Mouse (Mus musculus) cortical plate, adult 2 months (tissue): Measurements from ENCODE around the gene AC161166.1.

Source experiments
- CTCF ChIP-seq: fragments of 200-500 bp; IDR thresholded peaks from 2 replicates; pipeline ENCODE4 v1.5.1; 2011; ENCODE audit warnings: mild to moderate bottlenecking, control low read depth, low read length; ENCODE audit not compliant: insufficient read depth; ENCODE audit errors: extremely low read depth
- POLR2A ChIP-seq: fragments of 200-500 bp; IDR thresholded peaks from 2 replicates; pipeline ENCODE4 v1.6.1; 2011; ENCODE audit warnings: mild to moderate bottlenecking, low read length, control low read depth; ENCODE audit not compliant: insufficient read depth; ENCODE audit errors: extremely low read depth

GRCm38 (mm10) chr7:24462388-24463319 lies 49.6 kb downstream of the AC161166.1 start, which contains the start of gene Plaur:
- no peak for TF ChIP-seq CTCF
- no peak for TF ChIP-seq POLR2A
